Mouse (Mus musculus): ENCODE measurements around the gene Rab7.

- TF ChIP-seq CTCF (IDR thresholded peaks at IDR 0.05; ENCODE audit: extremely low read depth, insufficient read depth, low read length), result no peak
- no peak for TF ChIP-seq POLR2A (IDR thresholded peaks at IDR 0.05; ENCODE audit: extremely low read depth, insufficient read depth, low read length)
Measured at GRCm38 (mm10) chr6:88061406-88061805, 16.3 kb upstream of the Rab7 start.
